Mouse (Mus musculus): ENCODE results near the gene Ly6g5b. TPM values are rescaled to one million over a fixed set of nuclear protein-coding genes. Genes with fewer than 3 reads are reported as not detected.
A peak's percentile ranks its signal among the peaks of the same experiment; 100 is the strongest.

Ly6g5b gene
- total RNA-seq (2021): under 1 TPM; 0.79 TPM
- long read RNA-seq, experiment 1: 0 reads
- long read RNA-seq, experiment 2: 0 reads

DNA sequence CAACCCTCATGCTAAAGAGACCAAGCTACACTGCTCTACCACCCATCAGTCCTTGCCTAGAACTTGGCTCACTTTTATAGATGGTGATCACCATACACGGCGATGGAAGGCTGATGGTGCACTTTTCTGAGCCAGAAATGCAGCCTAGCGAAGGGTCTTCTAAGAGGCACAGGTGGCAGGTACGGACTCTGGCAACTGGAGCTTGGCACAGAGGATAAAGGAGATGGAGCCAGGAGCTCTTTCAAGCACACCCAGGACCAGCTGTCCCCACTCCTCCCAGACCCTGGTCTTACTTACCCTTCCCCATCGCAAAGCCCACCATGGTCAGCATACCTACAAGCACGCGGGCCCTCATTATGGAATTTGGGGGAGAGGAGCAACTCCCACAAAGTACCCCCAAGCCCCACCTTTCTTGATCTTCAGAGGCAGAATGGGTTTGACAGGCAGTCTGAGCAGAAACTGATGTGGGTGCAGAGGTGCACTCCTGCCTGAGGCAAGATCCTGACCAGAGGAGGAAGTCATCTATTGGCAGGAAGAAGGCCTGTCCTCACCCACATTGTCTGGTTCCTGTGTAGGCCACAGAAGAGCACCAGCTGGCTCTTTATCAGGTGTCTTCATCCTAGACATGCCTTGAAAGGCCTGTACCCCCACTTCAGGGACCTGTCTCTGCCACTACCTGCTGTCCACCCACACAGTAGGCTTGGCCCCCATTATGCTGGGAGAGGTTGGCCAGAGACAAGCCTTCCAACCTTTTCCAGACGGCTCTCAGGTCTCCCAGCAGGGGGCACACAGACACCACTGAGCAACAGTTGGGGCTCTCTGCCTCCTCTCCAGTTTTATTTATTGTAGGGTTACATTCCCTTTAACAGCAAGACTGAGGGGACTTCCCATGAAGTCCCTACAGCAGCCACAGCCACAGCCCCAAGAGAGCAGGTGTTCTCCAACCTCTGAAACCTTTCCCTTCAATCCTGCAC is at the start of gene Ly6g5b:
Gene Ly6g5b (minus strand): TSS at position 383 of the 974 bp plus-strand sequence.
- H3K4me3 ChIP-seq: no peak within 1 kb of the TSS
- TF ChIP-seq CTCF (IDR thresholded peaks at IDR 0.05): peak; percentile 40
- intact Hi-C loops (cut with DNase I): no loop called here
- no peak for DNase-seq (ENCODE audit: extremely low spot score in 1 of 2, low spot score in 2 of 2)
- no peak within 1 kb of the TSS for H3K27ac ChIP-seq

DNA sequence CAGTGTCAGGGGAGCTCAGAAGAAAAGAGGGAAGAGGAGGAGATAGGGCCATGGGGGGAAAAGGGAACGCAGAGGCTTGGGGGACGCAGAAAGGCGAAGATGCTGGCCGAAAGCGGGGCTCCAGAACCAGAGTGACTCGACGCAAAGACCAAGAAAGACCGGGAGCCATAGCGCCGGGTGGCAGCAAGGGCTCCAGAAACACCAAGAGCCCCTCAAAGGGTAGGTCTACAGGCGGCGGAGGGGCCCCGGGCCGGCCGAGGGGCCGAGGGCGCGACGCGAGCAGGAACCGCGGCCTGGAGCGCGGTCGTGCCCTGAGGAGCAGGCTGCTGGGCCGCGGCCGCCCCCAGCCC is 49.0 kb upstream of the Ly6g5b start:
- no peak for DNase-seq (ENCODE audit: extremely low spot score in 1 of 2, low spot score in 2 of 2)
- intact Hi-C loops (cut with DNase I): loop anchor here (1.0 kb wide), 1 partner anchor 29 kb away; the partner anchor contains the start of gene Bag6
- H3K27ac ChIP-seq: peak overlapping the region; percentile 96
- no peak for TF ChIP-seq CTCF (IDR thresholded peaks at IDR 0.05)
- peak overlapping the region; percentile 87 for H3K4me3 ChIP-seq

DNA sequence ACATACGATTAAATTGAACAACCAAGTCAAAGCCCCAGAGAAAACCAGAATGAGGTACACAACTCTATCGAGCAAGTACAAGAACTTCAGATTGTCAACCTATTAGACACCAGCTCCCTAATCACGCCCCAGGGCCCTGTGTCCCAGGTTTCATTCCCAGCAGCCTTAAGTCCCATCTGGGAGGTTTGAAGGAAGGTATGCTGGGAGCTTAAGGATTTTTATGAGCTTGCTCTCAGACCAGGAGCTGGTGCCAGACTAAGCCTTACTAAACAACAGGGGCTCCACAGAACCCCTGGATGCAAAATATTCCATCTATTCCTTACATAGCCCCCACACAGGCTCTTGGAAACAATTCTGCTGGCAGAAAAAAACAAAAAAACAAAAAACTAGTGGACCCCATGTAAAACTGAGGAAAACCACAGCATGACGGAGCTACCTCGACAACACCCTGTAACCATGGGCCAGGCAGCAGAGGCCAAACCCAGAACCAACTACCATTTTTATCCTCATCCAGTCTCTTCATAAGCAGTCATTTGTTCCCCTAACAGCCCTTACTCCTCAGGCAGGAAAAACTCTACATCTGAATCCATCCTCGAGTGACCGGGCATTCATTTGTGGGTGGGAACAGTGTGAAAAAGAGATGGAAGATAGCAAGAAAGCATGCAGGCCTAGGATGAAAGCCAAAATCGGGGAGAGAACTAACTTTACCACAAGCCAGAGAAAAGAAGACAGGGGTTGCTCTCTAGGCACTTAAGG is 48.3 kb upstream of the Ly6g5b start:
- TF ChIP-seq CTCF (IDR thresholded peaks at IDR 0.05): no peak
- intact Hi-C loops (cut with DNase I): loop anchor here (1.0 kb wide), 1 partner anchor 28 kb away; the partner anchor contains the start of gene Bag6
- Histone ChIP-seq H3K4me3 (peak overlapping the region; percentile 87), H3K27ac (peak overlapping the region; percentile 96)
- no peak for DNase-seq (ENCODE audit: extremely low spot score in 1 of 2, low spot score in 2 of 2)

DNA sequence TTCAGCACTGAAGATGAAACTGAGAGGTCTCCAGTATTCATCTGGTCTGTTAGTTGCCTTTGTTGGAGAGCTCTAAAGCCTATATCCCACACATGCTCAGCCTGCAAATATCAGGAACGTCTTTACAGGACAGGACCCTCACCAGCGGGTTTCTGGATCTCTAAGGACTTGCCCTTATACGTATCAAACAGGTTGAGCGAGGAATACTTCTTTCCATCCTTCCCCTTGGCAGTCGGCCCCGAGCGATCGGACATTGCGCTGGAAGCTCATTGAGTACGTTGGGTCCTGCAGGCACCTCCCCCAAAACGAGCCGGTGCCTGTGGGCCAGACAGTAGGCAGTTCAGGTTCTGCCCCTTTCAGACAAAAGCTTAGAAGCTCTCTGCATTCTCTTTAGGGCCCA is 47.5 kb upstream of the Ly6g5b start:
- Histone ChIP-seq H3K27ac (no peak overlapping the region), H3K4me3 (peak overlapping the region; percentile 87)
- TF ChIP-seq CTCF (IDR thresholded peaks at IDR 0.05): no peak
- intact Hi-C loops (cut with DNase I): no loop called here
- DNase-seq (ENCODE audit: extremely low spot score in 1 of 2, low spot score in 2 of 2): no peak

GRCm38 (mm10) chr17:35162121-35162520 is 46.9 kb upstream of the Ly6g5b start:
- intact Hi-C loops (cut with DNase I): no loop called here
- H3K4me3 ChIP-seq: peak overlapping the region; percentile 87; the same call in 1 of the 2 replicates
- no peak overlapping the region for H3K27ac ChIP-seq
- no peak for TF ChIP-seq CTCF (IDR thresholded peaks at IDR 0.05)
- DNase-seq (ENCODE audit: extremely low spot score in 1 of 2, low spot score in 2 of 2): no peak

- TF ChIP-seq CTCF (IDR thresholded peaks at IDR 0.05): no peak
- intact Hi-C loops (cut with DNase I): no loop called here
- no peak overlapping the region for H3K27ac ChIP-seq
- H3K4me3 ChIP-seq: no peak overlapping the region
- no peak for DNase-seq (ENCODE audit: extremely low spot score in 1 of 2, low spot score in 2 of 2)
Measured at GRCm38 (mm10) chr17:35161421-35161820, 46.2 kb upstream of the Ly6g5b start.

DNA sequence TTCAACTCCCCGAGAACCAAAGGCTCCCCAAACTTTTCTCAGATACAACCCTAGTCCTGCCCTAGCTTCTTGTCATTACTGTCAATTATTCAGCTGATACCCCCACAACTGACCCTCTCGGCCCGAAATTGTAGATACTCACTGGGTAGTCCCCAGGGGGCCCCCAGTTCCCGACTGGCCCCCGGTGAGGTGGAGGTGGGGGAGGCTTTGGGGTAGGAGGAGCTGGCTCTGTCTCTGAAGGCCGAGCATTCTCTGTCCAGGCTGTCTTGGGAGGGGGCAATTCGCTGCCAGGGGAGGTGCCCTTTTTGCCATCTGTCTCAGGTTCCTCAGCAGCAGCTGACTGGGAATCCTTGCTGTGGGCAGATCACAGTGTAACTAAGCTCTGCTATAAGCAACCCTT is 44.4 kb upstream of the Ly6g5b start:
- Histone ChIP-seq H3K27ac (no peak overlapping the region), H3K4me3 (no peak overlapping the region)
- TF ChIP-seq CTCF (IDR thresholded peaks at IDR 0.05): no peak
- intact Hi-C loops (cut with DNase I): no loop called here
- no peak for DNase-seq (ENCODE audit: extremely low spot score in 1 of 2, low spot score in 2 of 2)

GRCm38 (mm10) chr17:35158850-35159593 is 43.8 kb upstream of the Ly6g5b start:
- intact Hi-C loops (cut with DNase I): no loop called here
- H3K27ac ChIP-seq: no peak overlapping the region
- no peak for DNase-seq (ENCODE audit: extremely low spot score in 1 of 2, low spot score in 2 of 2)
- TF ChIP-seq CTCF (IDR thresholded peaks at IDR 0.05): no peak
- H3K4me3 ChIP-seq: no peak overlapping the region

- no peak for DNase-seq (ENCODE audit: extremely low spot score in 1 of 2, low spot score in 2 of 2)
- Histone ChIP-seq H3K27ac (no peak overlapping the region), H3K4me3 (no peak overlapping the region)
- no peak for TF ChIP-seq CTCF (IDR thresholded peaks at IDR 0.05)
- intact Hi-C loops (cut with DNase I): no loop called here
Measured at GRCm38 (mm10) chr17:35157661-35158175, 42.5 kb upstream of the Ly6g5b start.

GRCm38 (mm10) chr17:35157254-35157653 is 42.0 kb upstream of the Ly6g5b start:
- no peak for DNase-seq (ENCODE audit: extremely low spot score in 1 of 2, low spot score in 2 of 2)
- intact Hi-C loops (cut with DNase I): no loop called here
- no peak for TF ChIP-seq CTCF (IDR thresholded peaks at IDR 0.05)
- H3K4me3 ChIP-seq: no peak overlapping the region
- H3K27ac ChIP-seq: no peak overlapping the region

DNA sequence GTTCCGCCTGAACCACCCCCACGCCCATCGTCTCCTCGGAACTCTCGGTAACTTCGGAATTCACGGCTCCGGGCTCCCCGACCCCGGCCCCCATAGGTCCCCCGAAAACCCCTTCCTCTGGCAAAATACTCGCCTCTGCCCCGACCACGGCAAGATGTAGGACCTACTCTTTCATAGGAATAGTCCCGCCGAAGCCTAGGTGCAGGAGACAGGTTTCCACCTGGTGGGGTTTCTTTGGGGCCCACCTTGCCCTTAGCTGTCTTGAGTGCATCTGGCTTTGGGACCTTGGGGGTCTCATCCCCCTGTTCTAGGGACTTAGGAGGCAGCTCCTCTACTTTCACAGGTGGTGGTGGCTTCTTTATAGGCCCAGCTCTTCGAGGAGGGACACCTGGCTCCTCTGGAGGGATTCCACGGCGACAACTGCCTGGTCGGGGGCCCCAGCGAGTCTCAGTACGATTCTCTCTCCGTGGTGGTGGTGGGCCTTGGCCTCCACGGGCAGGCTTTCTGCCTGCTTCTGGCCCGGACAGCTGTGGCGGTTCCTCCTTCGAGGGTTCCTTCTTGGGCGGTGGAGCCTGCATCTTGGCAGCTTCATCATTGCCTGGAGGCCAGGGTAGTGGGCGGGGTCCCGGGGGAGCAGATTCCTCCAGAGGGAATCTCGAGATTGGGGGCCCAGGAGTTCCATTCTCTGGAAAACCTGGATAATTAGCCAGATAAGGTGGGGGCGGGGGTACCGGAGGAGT is 41.4 kb upstream of the Ly6g5b start:
- Histone ChIP-seq H3K4me3 (no peak overlapping the region), H3K27ac (no peak overlapping the region)
- intact Hi-C loops (cut with DNase I): no loop called here
- no peak for TF ChIP-seq CTCF (IDR thresholded peaks at IDR 0.05)
- no peak for DNase-seq (ENCODE audit: extremely low spot score in 1 of 2, low spot score in 2 of 2)

Measured in left cerebral cortex, adult 2 months (tissue).